Mouse (Mus musculus): ENCODE measurements around the gene Abhd6. TPM values are rescaled to one million over a fixed set of nuclear protein-coding genes. Genes with fewer than 3 reads are reported as not detected.
A peak's percentile ranks its signal among the peaks of the same experiment; 100 is the strongest.

The Abhd6 gene
- 26.9 TPM for polyA plus RNA-seq (2021)

DNA sequence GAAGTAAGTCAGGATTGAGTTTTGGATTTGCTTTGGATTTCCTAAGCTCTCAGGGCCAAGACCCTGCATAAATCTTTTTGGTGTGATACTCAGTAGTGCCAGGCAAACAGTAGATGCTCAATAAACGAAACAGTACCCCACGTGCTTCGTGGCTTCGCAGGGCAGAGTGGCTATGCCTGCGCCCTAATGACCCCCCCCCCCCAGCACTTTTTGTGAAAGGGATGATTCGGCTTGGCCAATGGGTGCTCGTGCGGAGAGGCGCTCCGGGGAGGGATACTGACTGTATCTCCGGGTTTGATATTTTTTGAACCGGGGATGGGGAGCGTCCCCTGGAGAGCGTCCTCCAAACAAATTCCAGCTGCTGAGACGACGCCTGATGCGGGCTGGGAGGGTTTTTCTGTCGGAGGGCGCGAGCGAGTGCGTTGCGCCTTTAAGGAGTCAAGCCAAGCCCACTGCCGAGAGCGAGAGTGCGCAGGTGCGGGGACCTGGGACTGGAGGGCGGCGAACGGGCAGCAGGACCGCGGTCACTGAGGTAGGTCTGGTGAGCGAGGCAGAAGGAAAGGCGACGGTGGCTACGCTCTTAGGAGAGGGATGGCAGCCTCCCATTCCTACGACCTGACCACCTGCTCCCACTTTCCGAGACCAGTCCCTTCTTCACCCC, at the start of gene Abhd6:
Gene Abhd6 (plus strand): TSS at position 471 of the 661 bp plus-strand sequence.
- DNase-seq (ENCODE audit: low read depth, low spot score), result no peak
- H3K27me3 ChIP-seq, result no peaks in the 10 kb centered on the region
- peak; percentile 78 for ATAC-seq
- in situ Hi-C loops (cut with MboI; ENCODE audit: low pct_unique_long_range_greater_than_20kb), result loop anchor here (5.0 kb wide), 2 partner anchors 40 kb away; no protein-coding TSS in a partner anchor
- POLR2A ChIA-PET, result no interaction called here
- CTCF ChIA-PET, result interaction anchor here (1.1 kb wide), 1 partner anchor 38 kb away, joined by 3 read pairs; no protein-coding TSS in a partner anchor
- TF ChIP-seq CTCF (IDR thresholded peaks at IDR 0.05), result no peak

GRCm38 (mm10) chr14:7954071-7954471, 48.6 kb upstream of the Abhd6 start:
- ATAC-seq (no peak), DNase-seq (ENCODE audit: low read depth, low spot score) (no peak)
- POLR2A ChIA-PET, result interaction anchor here (1.2 kb wide), 1 partner anchor 10 kb away, joined by 3 read pairs; no protein-coding TSS in a partner anchor
- CTCF ChIA-PET, result interaction anchor here (0.9 to 1.3 kb wide), 2 partner anchors 10 to 43 kb away, joined by 5 read pairs; no protein-coding TSS in a partner anchor
- H3K27me3 ChIP-seq, result no peaks in the 10 kb centered on the region
- TF ChIP-seq CTCF (IDR thresholded peaks at IDR 0.05), result no peak
- in situ Hi-C loops (cut with MboI; ENCODE audit: low pct_unique_long_range_greater_than_20kb), result no loop called here

DNA sequence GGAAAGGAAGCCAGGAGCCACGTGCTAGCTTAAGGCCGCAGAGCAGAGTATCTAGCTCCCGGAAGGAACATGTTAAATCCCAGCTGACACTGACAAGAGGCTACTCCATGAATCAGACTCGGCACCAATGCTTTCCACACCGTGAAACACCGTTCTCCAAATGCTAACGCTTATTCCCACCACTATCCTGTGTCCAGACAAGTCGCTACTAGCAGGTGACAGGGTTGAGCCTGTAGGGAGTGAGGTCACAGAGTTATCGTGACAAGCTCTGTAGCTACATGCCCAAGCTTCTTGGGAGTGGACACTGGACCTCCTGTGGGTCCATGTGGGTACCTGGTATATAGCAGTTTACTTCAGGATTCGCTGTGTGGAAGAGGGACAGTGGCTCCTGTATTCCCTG, 46.3 kb upstream of the Abhd6 start:
- DNase-seq (ENCODE audit: low read depth, low spot score), result no peak
- CTCF ChIA-PET, result interaction anchor here (0.9 kb wide), 1 partner anchor 41 kb away, joined by 3 read pairs; no protein-coding TSS in a partner anchor
- POLR2A ChIA-PET, result no interaction called here
- in situ Hi-C loops (cut with MboI; ENCODE audit: low pct_unique_long_range_greater_than_20kb), result no loop called here
- no peak for ATAC-seq
- no peak for TF ChIP-seq CTCF (IDR thresholded peaks at IDR 0.05)
- no peaks in the 10 kb centered on the region for H3K27me3 ChIP-seq

DNA sequence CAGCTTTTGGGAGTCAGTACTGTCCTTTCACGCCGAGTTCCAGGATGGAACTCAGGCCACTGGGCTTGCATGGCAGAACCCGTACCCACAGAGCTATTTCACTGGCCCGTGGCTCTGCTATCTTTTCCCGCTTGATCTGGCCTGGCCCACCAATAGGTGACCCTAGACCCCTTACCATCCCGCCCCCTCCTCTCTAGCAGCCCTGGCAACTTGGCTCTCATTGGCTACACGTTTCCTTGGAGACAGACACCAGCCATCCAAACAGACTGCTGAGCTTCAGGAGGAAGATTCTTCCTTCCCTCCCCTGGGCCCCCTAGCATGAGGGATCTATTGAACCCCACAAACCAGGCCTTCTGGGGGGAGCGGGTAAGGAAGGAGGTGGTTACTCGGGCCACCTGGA, 45.7 kb upstream of the Abhd6 start, which contains the start of gene Gm45521:
Gene Gm45521 (plus strand): TSS at position 240 of the 400 bp plus-strand sequence.
- H3K27me3 ChIP-seq, result no peaks in the 10 kb centered on the region
- POLR2A ChIA-PET, result no interaction called here
- ATAC-seq (no peak), DNase-seq (ENCODE audit: low read depth, low spot score) (no peak)
- CTCF ChIA-PET, result no interaction called here
- no peak for TF ChIP-seq CTCF (IDR thresholded peaks at IDR 0.05)
- in situ Hi-C loops (cut with MboI; ENCODE audit: low pct_unique_long_range_greater_than_20kb), result no loop called here

DNA sequence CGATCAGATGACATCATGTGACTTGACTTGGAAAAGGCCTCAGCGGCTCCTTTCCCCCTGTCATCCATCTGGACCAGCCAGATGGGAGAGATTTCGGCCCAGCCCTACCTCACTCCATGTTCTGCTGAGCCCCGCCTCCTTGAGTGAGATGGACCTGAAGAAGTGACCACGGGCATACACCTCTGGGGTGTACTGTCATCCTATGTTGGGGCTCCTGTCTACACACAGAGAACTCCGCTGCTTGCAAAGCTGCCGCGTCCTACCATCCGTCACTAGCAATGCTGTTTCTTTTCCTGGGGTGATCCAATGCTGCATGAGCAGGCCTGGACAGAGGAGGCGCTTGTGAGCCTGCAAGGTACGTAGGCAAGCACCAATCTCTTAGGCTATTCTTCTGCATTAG, 42.1 kb upstream of the Abhd6 start:
- DNase-seq (ENCODE audit: low read depth, low spot score), result no peak
- H3K27me3 ChIP-seq, result no peaks in the 10 kb centered on the region
- ChIA-PET POLR2A (no interaction called here), CTCF (no interaction called here)
- TF ChIP-seq CTCF (IDR thresholded peaks at IDR 0.05), result no peak
- in situ Hi-C loops (cut with MboI; ENCODE audit: low pct_unique_long_range_greater_than_20kb), result loop anchor here (5.0 to 10.0 kb wide), 4 partner anchors 42 to 204 kb away; partner anchors contain the start of genes Abhd6 and Flnb
- ATAC-seq, result no peak

GRCm38 (mm10) chr14:7961714-7962113, 41.0 kb upstream of the Abhd6 start:
- ChIA-PET POLR2A (no interaction called here), CTCF (interaction anchor here (5.7 kb wide), 1 partner anchor 32 kb away, joined by 105 read pairs; the partner anchor contains the start of gene Dnase1l3)
- H3K27me3 ChIP-seq, result no peaks in the 10 kb centered on the region
- in situ Hi-C loops (cut with MboI; ENCODE audit: low pct_unique_long_range_greater_than_20kb), result loop anchor here (5.0 to 10.0 kb wide), 4 partner anchors 41 to 203 kb away; partner anchors contain the start of genes Abhd6 and Flnb
- DNase-seq (ENCODE audit: low read depth, low spot score) (no peak), ATAC-seq (peak; percentile 12)
- no peak for TF ChIP-seq CTCF (IDR thresholded peaks at IDR 0.05)

DNA sequence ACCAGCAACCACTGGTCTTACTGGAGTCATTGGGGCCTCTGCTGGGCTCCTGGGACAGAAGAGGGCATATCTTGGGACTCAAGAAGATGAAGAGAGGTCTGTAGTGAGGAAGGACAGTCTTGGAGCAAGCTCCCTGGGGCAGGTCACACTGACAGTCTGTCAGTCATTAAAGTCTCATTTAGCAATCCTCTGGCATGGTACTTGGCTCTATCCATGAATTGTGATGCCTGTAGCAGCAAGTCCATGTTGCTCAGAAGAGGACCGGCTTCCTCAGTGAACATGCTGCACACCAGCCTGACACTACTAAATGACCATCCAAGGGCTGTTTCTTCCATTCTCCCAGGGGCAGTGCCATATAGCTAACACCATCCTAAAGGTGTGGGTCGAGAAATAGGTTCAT, 40.1 kb upstream of the Abhd6 start:
- no peak for ATAC-seq
- no peak for TF ChIP-seq CTCF (IDR thresholded peaks at IDR 0.05)
- ChIA-PET POLR2A (no interaction called here), CTCF (interaction anchor here (0.6 to 5.7 kb wide), 3 partner anchors 31 to 147 kb away, joined by 3 to 105 read pairs (median 3); partner anchors contain the start of gene Dnase1l3)
- DNase-seq (ENCODE audit: low read depth, low spot score), result no peak
- H3K27me3 ChIP-seq, result no peaks in the 10 kb centered on the region
- in situ Hi-C loops (cut with MboI; ENCODE audit: low pct_unique_long_range_greater_than_20kb), result loop anchor here (5.0 to 10.0 kb wide), 4 partner anchors 40 to 202 kb away; partner anchors contain the start of genes Abhd6 and Flnb

- CTCF ChIA-PET, result interaction anchor here (1.4 to 5.7 kb wide), 4 partner anchors 9 to 147 kb away, joined by 3 to 105 read pairs (median 4); partner anchors contain the start of gene Dnase1l3
Observed at GRCm38 (mm10) chr14:7963160-7963559, 39.5 kb upstream of the Abhd6 start.

GRCm38 (mm10) chr14:7964219-7964889, 38.3 kb upstream of the Abhd6 start:
- POLR2A ChIA-PET, result no interaction called here
- DNase-seq (ENCODE audit: low read depth, low spot score) (no peak), ATAC-seq (peak; percentile 69)
- CTCF ChIA-PET, result interaction anchor here (0.8 to 5.7 kb wide), 13 partner anchors 10 to 245 kb away, joined by 3 to 105 read pairs (median 4); partner anchors contain the start of genes Abhd6 and Dnase1l3
- no peaks in the 10 kb centered on the region for H3K27me3 ChIP-seq
- in situ Hi-C loops (cut with MboI; ENCODE audit: low pct_unique_long_range_greater_than_20kb), result loop anchor here (5.0 to 10.0 kb wide), 4 partner anchors 38 to 200 kb away; partner anchors contain the start of genes Abhd6 and Flnb
- TF ChIP-seq CTCF (IDR thresholded peaks at IDR 0.05), result peak; percentile 87

More at GRCm38 (mm10) chr14:7963160-7963559, 39.5 kb upstream of the Abhd6 start:
- no peak for DNase-seq (ENCODE audit: low read depth, low spot score)
- in situ Hi-C loops (cut with MboI; ENCODE audit: low pct_unique_long_range_greater_than_20kb), result loop anchor here (5.0 to 10.0 kb wide), 4 partner anchors 39 to 202 kb away; partner anchors contain the start of genes Abhd6 and Flnb
- no peak for TF ChIP-seq CTCF (IDR thresholded peaks at IDR 0.05)
- POLR2A ChIA-PET, result no interaction called here
- ATAC-seq, result no peak
- H3K27me3 ChIP-seq, result no peaks in the 10 kb centered on the region

DNA sequence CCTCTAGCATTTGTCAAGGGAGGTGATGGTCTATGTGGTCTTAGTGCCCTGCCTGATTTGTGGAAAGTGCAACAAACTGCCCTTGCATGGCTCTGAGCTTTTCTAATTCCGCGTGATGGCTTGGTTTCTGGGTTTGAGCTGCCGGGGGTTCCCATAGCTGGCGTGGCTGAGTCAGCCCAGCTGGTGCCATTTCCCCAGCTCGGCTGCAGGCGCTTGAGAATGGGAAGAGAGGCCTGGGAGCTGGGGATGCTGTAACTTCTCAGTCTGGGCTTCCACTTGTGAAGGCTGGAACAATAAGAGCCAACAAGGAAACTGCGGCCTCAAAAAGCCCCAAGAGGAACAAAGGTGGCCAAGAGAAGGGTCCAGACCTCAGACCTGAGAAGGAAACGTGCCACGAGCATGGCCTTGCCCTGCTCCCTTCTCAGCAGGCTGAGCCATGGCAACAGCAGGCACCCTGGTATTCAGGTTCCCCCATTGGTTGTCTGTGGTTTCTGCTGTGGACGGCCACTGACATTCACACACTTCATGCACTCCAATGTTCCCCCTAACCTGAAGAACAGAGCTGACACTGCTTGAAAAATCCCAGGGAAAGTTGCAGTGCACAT, 30.7 kb upstream of the Abhd6 start:
- in situ Hi-C loops (cut with MboI; ENCODE audit: low pct_unique_long_range_greater_than_20kb), result no loop called here
- no peak for DNase-seq (ENCODE audit: low read depth, low spot score)
- ChIA-PET POLR2A (interaction anchor here (0.7 kb wide), 1 partner anchor 17 kb away, joined by 3 read pairs; no protein-coding TSS in a partner anchor), CTCF (interaction anchor here (0.9 kb wide), 1 partner anchor 15 kb away, joined by 3 read pairs; no protein-coding TSS in a partner anchor)
- no peaks in the 10 kb centered on the region for H3K27me3 ChIP-seq
- ATAC-seq, result no peak
- TF ChIP-seq CTCF (IDR thresholded peaks at IDR 0.05), result no peak
